Mouse (Mus musculus): ENCODE measurements around the gene Slc7a5. TPM values are rescaled to one million over a fixed set of nuclear protein-coding genes. Genes with fewer than 3 reads are reported as not detected.

The Slc7a5 gene
- total RNA-seq, 1 experiment from 2014 or later, result 44.5 TPM

DNA sequence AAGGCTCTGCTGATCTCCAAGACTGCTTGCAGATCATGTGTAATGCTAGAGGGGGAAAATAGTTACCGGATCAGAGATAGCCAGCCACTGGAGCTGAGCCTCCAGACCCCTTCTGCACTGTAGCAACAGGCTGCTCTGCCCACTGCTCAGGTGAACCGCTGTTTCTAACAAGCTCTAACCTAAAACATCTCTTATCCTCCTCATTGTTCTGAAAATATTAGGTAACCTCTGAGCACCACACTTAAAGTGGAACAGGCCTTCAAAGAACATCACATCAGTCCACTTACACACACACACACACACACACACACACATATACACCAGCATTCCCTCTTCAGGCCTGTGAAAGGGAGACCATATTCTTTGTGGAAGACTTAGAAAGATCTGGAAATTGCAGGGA, 75.4 kb downstream of the Slc7a5 start:
- no peak for ATAC-seq (replicated peaks; ENCODE audit: low read depth, poor library complexity, severe bottlenecking)

Other genes with a start within 250 kb of the Slc7a5 start
- not detected in 2 replicates for gene Jph3, start 178.1 kb downstream of the Slc7a5 start, total RNA-seq (2017)
- 24.4 and 33.7 TPM in 2 replicates for gene Klhdc4, start 78.1 kb downstream of the Slc7a5 start, total RNA-seq (2017)
- gene Car5a, start 37.2 kb upstream of the Slc7a5 start, total RNA-seq (2017), result not detected in 2 replicates
- 13.4 and 25.0 TPM in 2 replicates for gene Banp, start 42.1 kb upstream of the Slc7a5 start, total RNA-seq (2017)